Mouse (Mus musculus): ENCODE results near the gene Cyp26a1.

DNA sequence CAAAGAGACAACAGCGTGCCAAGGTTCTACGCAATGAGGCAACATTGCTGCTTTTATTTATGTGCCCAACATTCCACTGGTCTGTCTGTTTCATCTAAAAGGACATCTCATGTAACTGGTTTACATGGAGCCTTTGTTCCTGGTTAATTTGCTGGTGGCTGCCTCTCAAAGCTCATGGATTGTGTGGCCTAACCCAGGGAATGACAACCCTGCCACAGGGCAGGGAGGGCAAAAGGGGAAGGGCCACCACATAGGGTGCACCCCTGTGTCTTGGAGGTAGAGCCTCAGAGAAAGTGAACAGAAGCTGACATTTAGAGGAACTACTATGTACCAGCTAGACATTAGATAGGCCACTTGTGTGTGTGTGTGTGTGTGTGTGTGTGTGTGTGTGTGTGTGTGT lies 29.8 kb downstream of the Cyp26a1 start:
- TF ChIP-seq CTCF (IDR thresholded peaks at IDR 0.05; ENCODE audit: borderline replicate concordance, control insufficient read depth, extremely low read depth, insufficient read depth, low read length, poor library complexity) (no peak), POLR2A (IDR thresholded peaks at IDR 0.05; ENCODE audit: control insufficient read depth, extremely low read depth, insufficient read depth, low read length, poor library complexity) (no peak)
